Mouse (Mus musculus): ENCODE measurements around the gene Kcmf1.
"Not testable (repeated sequence)": the region's sequence is repeated elsewhere in the genome, so short reads cannot be mapped to it uniquely, and the experiment has no call there.

Kcmf1 gene

GRCm38 (mm10) chr6:72899201-72899780, 488 bp downstream of the Kcmf1 start:
- DNase-seq (ENCODE audit: low spot score): peak; percentile 75

- peak; percentile 49 for DNase-seq (ENCODE audit: low spot score)
These were observed 1.3 kb downstream of the Kcmf1 start for GRCm38 (mm10) chr6:72898244-72899200.

DNA sequence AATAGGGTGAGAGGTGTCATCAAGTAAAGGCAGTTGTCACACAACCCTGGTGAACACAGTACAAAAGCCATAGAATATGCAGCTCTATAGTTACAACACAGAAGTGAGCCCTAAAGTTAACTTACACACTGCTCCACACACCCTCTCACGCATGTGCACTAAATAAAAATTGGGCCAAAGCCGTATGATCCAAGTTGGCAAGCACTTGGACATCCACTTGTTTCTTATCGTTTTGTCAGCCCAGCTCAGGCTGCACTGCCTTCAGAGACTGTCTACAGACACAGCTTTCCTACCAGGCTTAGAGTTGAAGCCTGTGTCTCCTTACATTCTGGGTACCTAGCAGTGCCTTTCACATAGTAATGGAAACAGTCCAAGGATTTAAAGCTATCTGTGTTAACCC, 4.8 kb downstream of the Kcmf1 start:
- no peak for DNase-seq (ENCODE audit: low spot score)

- DNase-seq (ENCODE audit: low spot score): no peak
These were observed 8.5 kb downstream of the Kcmf1 start for GRCm38 (mm10) chr6:72891238-72891637.

DNA sequence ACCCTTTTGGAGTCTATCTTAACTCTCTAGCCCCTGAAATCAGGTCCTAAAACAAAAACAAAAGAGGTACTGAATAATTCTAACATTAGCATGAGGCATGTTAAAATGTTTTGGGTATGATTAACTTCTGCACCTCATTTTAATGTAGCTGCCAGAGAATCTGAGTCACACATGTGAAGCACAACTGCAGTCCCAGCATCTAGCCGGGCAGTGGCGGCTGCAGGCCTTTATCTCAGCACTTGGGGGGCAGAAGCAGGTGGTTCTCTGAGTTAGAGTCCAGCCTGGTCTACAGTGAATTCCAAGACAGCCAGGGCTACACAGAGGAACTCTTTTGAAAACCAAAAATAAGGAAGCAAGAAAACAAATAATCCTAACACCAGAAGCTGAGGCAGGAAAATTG, 11.1 kb downstream of the Kcmf1 start:
- no peak for DNase-seq (ENCODE audit: low spot score)

- no peak for DNase-seq (ENCODE audit: low spot score)
These were observed 14.5 kb downstream of the Kcmf1 start for GRCm38 (mm10) chr6:72885268-72885667.

DNA sequence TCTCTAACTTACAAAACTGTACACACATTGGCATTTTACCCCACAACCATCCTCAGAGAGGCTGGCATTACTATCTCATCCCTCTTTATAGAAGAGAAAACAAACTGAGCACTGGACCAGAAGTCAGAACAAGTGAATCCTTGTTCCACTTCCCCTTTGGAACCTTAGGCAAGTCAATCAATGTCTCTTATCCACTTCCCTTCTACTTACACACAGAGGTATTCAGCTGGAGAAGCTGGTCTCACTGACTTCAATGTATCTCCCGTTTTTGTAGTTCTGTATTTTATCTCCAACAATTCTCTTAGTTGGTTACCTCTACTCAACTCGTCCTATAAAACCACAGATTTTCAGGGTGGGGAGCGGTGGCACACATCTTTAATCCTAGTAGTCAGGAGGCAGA, 15.0 kb downstream of the Kcmf1 start:
- DNase-seq (ENCODE audit: low spot score): no peak

DNA sequence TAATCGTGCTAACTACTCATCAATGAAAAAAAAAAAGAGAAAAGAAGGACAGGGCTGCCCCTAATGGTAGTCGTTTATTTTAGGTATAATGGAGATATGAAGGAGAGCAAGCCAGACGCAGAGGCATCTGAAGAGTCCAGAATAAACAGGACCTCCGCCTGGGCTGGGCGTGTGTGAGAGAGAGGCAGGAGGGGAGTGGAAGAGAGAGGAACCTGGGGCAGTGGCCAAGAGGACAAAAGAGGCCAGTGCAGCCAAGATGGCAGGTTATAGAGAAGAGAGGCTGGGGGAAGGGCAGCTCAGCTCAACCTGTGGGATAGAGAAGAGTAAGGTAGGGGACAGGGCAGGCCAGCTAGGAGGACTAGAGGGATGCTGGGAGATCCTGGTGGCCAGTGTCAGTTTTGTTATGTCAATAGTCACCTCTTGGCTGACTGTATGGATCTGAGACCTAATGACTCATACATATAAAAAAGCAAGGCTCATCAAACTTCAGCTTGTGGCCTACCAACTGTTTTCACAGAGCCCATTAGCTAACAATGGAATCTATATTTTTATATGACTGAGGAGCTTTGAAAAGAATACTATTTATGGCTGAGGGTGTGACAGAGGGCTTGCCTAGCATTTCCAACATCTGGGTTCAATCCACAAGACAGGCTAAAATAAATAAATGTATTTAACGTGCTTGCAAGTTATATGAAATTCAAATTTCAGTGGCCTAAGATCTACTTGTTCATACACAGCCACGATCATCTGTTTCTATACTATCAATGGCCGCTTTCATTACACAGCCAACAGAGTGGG, 16.9 kb downstream of the Kcmf1 start:
- no peak for DNase-seq (ENCODE audit: low spot score)

DNA sequence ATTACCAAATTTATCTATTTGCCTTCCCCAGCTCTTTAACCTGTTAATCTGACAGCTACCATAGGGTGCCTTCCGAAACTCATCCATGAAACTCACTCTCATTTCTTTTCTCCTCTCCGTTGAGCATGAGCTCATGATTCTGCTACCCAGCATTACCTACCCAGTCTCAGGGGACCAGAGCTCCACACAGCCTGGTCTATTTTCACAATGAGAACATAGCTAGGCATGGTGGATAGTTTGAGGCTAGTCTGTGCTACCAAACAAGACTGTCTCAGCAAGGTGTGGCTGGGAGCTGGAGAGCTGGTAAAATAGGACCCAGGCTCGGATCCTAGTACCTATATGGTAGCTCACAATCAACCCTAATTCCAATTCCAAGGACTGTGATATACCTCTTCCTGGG, 17.6 kb downstream of the Kcmf1 start:
- DNase-seq (ENCODE audit: low spot score): no peak

- DNase-seq (ENCODE audit: low spot score): no peak
These were observed 18.2 kb downstream of the Kcmf1 start for GRCm38 (mm10) chr6:72881619-72881979.

- peak; percentile 37 for DNase-seq (ENCODE audit: low spot score)
These were observed 18.7 kb downstream of the Kcmf1 start for GRCm38 (mm10) chr6:72880913-72881618.

DNA sequence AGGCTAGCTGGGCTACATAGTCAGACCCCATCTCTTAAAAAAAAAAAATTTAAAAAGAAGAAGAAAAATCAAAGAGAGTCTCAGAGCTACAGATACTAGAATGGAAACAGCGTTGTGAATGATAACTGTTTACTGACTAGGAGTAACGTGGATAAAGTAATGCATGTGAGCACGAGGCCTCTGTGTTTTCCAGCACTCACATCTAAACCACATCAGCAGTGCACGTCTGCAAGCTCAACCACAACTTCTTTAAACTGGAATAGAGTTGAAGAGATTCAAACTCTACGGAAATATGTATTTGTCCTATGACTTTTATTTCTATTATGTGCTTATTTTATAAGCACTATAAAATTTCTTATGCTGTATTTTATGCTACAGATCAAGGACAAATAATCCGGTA, 23.1 kb downstream of the Kcmf1 start:
- DNase-seq (ENCODE audit: low spot score): no peak

DNA sequence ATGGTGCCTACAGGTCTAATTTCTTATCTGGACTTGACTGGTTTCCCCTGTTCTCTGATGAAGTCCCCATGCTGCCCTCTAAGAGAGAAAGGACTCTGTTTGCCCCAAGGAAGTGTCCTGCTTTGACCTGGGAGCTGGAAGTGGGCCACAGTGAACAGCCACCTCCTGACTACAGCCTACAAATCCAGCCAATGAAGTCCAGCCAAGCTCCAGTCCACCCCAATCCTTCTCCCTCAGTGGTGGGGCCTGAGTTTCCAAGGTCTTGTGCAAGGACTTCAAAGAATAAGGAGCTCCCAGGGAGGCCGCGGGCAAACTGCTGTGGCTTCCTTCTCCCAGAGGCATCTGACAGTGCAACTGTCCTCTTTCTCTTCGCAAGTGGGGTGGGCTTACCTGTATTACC, 26.4 kb downstream of the Kcmf1 start:
- no peak for DNase-seq (ENCODE audit: low spot score)

DNA sequence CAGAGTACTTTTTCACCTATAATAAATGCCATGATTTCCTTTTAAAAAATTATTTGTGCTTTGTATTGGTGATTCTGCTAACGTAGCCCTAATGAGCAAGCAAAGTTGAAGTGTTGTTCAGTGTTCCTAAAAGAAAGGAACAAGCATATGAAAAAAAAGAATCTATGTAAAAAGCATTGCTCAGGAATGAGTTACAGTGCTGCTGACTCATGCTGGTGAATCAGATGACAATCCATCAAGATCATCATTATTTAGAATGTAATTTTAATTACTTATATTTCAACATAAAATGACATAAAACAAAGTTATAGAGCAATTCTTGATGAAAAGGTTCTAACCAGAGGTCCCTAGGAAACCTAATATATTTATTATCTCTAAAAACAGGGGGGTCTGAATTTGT, 27.5 kb downstream of the Kcmf1 start:
- no peak for DNase-seq (ENCODE audit: low spot score)

GRCm38 (mm10) chr6:72869601-72870000, 30.2 kb downstream of the Kcmf1 start:
- no peak for DNase-seq (ENCODE audit: low spot score)

DNA sequence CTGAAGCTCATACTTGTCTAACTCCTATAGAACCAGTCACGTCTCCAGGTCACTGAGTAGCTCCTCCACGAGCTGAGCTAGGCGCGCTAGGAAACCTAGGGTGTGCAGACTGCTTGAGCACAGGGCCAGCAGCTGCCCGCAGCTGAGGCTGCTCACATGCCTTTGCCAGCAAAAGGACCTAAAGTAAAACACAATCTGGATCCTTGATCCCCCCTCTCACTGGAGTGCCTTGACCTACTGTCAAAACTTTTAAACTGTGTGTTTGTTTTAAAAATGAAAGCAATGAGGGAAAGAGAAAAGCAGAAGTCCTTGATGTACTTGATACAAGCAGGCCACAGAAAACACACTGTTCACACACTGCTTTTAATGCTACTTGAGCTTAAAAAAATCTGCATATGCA, 31.1 kb downstream of the Kcmf1 start:
- DNase-seq (ENCODE audit: low spot score): no peak

GRCm38 (mm10) chr6:72867746-72868145, 32.0 kb downstream of the Kcmf1 start:
- no peak for DNase-seq (ENCODE audit: low spot score)

DNA sequence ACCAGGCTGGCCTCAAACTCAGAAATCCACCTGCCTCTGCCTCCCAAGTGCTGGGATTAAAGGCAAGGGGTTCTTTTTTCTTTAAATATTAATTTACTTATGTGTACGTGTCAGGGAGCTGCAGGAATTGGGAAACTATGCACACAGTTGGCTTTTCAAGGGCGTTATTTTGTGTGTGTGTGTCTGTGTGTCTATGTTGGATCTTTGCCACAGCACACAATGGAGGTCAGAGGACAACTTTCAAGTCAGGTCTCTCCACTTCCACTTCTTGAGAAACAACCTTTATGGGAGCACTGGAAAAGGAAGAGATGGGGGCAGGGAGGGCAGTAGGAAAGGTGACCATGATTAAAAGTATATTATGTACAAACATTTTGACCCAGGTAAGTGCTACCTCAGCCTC, 33.5 kb downstream of the Kcmf1 start:
- DNase-seq (ENCODE audit: low spot score): no peak

GRCm38 (mm10) chr6:72862686-72863085, 37.1 kb downstream of the Kcmf1 start:
- not testable (repeated sequence) for DNase-seq (ENCODE audit: low spot score)

- DNase-seq (ENCODE audit: low spot score): peak; percentile 26
These were observed 45.5 kb downstream of the Kcmf1 start for GRCm38 (mm10) chr6:72854256-72854655.

DNA sequence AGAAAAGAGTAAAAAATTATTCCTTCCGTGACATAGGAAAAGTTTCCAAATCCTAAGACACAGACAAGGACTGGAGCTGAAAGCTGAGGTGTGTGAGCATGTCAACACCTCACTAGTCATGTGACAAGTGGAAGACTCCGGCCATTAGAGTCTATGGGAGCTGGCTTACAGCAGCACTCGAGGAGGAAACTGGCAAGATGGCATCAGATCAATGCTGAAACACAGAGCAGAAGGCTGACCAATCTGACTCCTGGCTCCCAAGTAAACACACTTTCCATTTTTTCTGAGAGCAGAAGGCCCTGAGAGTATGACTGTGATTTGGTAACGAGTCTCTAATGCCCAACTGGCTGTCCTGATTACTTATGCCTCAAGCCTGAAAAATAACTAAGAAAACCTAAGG, 47.6 kb downstream of the Kcmf1 start:
- DNase-seq (ENCODE audit: low spot score): no peak

DNA sequence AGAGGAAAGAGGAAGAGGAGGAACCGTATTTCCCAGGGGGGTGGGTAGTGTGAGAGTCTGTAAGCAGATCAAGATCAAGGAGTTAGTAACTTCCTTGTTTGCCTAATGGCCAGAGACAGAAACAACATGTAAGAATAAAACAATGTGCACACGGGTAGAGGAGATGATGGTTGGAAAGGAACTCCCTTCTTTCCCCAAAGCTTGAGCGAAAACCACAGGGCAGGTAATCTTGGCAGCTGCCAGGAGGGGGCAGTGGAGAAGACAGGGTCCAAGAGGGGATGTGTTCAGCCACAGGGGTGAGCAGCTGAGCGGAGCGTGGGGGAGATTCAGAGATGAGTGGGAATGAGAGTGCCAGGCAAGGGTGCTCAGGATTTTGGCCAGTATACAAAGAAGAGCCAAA, 48.1 kb downstream of the Kcmf1 start:
- DNase-seq (ENCODE audit: low spot score): no peak
